Mouse (Mus musculus) heart, embryonic 13.5 days (tissue): Measurements from ENCODE around the gene Gm13199. TPM values are rescaled to one million over a fixed set of nuclear protein-coding genes. Genes with fewer than 3 reads are reported as not detected.

Source experiments
- ATAC-seq: fragments of 200-750 bp; cut with Nextera tagmentation; 2 replicates; pipeline ENCODE4 v1.8.0; 2017; ENCODE audit warnings: moderate TSS enrichment; ENCODE audit not compliant: insufficient number of reproducible peaks, low FRiP score, low TSS enrichment; ENCODE audit errors: extremely low read depth
- H3K27ac ChIP-seq: fragments of 300-500 bp; sonication (generic); replicated peaks from 2 replicates; pipeline ENCODE4 v1.5.1; 2015; ENCODE audit warnings: moderate library complexity, mild to moderate bottlenecking, inconsistent platforms
- H3K27me3 ChIP-seq: fragments of 300-500 bp; sonication (generic); replicated peaks from 2 replicates; pipeline ENCODE4 v1.6.1; 2015; ENCODE audit warnings: mild to moderate bottlenecking, inconsistent platforms
- H3K36me3 ChIP-seq: fragments of 300-500 bp; sonication (generic); 2 replicates; pipeline ENCODE4 v1.6.1; 2015; ENCODE audit warnings: mild to moderate bottlenecking, inconsistent platforms
- H3K4me1 ChIP-seq: fragments of 300-500 bp; sonication (generic); 2 replicates; pipeline ENCODE4 v1.6.1; 2015; ENCODE audit warnings: inconsistent platforms
- H3K4me2 ChIP-seq: fragments of 300-500 bp; sonication (generic); 2 replicates; pipeline ENCODE4 v1.6.1; 2015; ENCODE audit warnings: inconsistent platforms, mild to moderate bottlenecking, moderate library complexity
- H3K4me3 ChIP-seq: fragments of 300-500 bp; sonication (generic); 2 replicates; pipeline ENCODE4 v1.5.1; 2015; ENCODE audit warnings: moderate library complexity, mild to moderate bottlenecking, inconsistent platforms
- H3K9ac ChIP-seq: fragments of 300-500 bp; sonication (generic); 2 replicates; pipeline ENCODE4 v1.6.1; 2015; ENCODE audit warnings: inconsistent platforms, mild to moderate bottlenecking, moderate library complexity
- H3K9me3 ChIP-seq: fragments of 300-500 bp; sonication (generic); 2 replicates; pipeline ENCODE4 v1.6.1; 2016; ENCODE audit warnings: inconsistent platforms
- WGBS: fragments of 180-500 bp; shearing (Covaris S2); methylation state at CpG from one replicate; pipeline ENCODE4 v1.1.7; 2015; ENCODE audit warnings: mixed read lengths; 5-methylcytosine and 5-hydroxymethylcytosine counted together
- polyA plus RNA-seq: library from polyadenylated mRNA; unstranded; fragments of >200 nt; fragmentation: Nextera tagmentation; extraction: Ambion mirVana; gene quantifications from 2 replicates; pipeline ENCODE4 v1.2.1, GENCODE M21; 2015

Gene Gm13199
- polyA plus RNA-seq, 1 experiment from 2014 or later, result 0.44 TPM

DNA sequence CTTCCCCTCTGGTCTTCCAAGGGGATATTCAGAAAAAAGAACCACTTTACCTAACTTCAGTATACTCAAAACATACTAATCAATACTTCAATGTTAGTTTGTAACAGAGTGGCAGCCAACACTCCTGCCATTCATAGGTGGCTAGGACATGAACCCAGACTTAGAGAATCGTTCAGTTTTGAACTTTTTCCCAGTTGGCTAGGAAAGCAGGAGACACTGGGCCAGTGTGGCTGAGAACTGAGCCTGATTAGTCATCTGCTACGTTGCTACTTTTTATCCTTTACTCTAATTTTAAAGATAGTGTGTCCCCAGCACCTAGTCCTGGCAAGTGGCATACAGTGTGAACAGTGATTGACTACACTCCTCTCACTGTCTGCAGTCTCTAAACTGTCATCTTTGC, 4.9 kb upstream of the Gm13199 start:
- Histone ChIP-seq H3K9me3 (no peaks in the 10 kb centered on the region), H3K27ac (no peak overlapping the region), H3K4me3 (no peak overlapping the region), H3K4me1 (no peaks in the 10 kb centered on the region), H3K9ac (no peak overlapping the region), H3K36me3 (peaks cover 88% of the 10 kb centered on the region), H3K27me3 (no peaks in the 10 kb centered on the region), H3K4me2 (no peak overlapping the region)
- ATAC-seq, result no peak
- 74% methylated on average over 2 of the region's 2 CpGs for WGBS

DNA sequence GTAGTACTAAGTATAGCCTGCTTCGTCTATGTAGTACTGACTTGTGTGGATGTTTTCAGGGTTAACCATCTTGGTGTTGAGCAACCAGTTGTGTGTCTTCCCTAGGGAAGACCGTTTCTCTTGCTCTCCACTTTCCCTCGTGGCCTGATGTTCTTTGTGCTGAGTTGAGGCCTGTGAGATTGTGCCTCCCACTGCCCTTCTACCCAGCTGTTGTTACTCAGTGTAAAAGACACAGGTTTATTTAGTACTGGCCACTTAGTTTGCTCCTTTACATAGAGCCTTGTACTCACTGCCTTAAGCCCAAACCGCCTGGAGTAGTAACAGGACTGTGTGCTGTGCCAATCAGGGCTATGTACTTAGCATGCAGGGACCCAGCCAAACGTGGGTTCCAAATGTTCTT, 10.9 kb downstream of the Gm13199 start:
- Histone ChIP-seq H3K4me2 (no peak overlapping the region), H3K36me3 (peaks cover 46% of the 10 kb centered on the region), H3K27ac (no peak overlapping the region), H3K27me3 (no peaks in the 10 kb centered on the region), H3K9me3 (no peaks in the 10 kb centered on the region), H3K4me3 (no peak overlapping the region), H3K4me1 (peaks cover 2% of the 10 kb centered on the region; the same call in 1 of the 2 replicates), H3K9ac (no peak overlapping the region)
- 71% methylated on average over 5 of the region's 5 CpGs for WGBS
- ATAC-seq, result no peak

DNA sequence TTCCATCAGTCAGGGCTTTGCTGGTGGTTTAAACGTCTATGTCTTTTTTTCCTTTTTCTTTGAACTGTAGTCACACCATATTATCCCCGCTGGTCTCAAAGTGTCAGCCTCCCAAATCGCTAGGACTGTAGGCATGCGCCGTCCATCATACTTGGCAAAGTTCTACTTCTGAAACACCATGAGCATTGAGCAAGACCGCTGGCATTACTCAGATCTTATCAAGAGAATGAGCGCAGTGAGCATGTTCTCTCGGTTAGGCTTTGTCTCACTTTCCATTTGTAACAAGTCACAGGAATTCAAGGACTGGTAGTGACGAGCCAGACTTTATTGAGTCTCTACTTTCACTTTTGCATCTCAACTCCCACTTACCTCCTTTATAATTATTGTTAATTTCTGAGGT, 11.6 kb downstream of the Gm13199 start:
- Histone ChIP-seq H3K4me1 (peaks cover 9% of the 10 kb centered on the region), H3K9ac (no peak overlapping the region), H3K36me3 (peaks cover 42% of the 10 kb centered on the region), H3K27me3 (no peaks in the 10 kb centered on the region), H3K4me2 (no peak overlapping the region), H3K9me3 (no peaks in the 10 kb centered on the region), H3K4me3 (no peak overlapping the region), H3K27ac (no peak overlapping the region)
- 84% methylated on average over 9 of the region's 9 CpGs for WGBS
- ATAC-seq, result no peak

DNA sequence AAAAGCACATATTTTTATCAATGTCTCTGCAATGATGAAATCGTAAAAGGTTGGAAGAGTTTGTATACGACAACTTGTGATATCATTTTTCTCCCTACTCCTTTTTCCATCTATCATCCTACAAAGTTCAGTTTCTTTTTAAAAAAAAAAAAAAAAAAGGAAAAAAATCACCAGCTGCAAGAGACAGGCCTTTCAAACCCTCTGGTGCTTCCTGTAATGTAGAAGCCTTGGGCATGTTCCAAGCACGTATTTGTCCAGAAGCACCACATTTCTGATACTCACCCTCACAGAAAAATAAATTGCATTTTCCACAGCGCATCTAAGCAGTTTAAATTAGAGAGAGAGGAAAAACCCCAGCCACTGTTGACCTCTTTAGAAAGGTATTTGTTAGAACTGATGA, 16.9 kb downstream of the Gm13199 start:
- no peaks in the 10 kb centered on the region for H3K27me3 ChIP-seq
- peaks cover 32% of the 10 kb centered on the region for H3K36me3 ChIP-seq
- ATAC-seq, result no peak
- H3K4me2 ChIP-seq, result peak overlapping the region; percentile 78
- WGBS, result 22% methylated on average over 4 of the region's 4 CpGs
- H3K9me3 ChIP-seq, result no peaks in the 10 kb centered on the region
- peak overlapping the region; percentile 89 for H3K4me3 ChIP-seq
- H3K4me1 ChIP-seq, result peaks cover 17% of the 10 kb centered on the region
- no peak overlapping the region for H3K27ac ChIP-seq
- peak overlapping the region; percentile 93 for H3K9ac ChIP-seq

DNA sequence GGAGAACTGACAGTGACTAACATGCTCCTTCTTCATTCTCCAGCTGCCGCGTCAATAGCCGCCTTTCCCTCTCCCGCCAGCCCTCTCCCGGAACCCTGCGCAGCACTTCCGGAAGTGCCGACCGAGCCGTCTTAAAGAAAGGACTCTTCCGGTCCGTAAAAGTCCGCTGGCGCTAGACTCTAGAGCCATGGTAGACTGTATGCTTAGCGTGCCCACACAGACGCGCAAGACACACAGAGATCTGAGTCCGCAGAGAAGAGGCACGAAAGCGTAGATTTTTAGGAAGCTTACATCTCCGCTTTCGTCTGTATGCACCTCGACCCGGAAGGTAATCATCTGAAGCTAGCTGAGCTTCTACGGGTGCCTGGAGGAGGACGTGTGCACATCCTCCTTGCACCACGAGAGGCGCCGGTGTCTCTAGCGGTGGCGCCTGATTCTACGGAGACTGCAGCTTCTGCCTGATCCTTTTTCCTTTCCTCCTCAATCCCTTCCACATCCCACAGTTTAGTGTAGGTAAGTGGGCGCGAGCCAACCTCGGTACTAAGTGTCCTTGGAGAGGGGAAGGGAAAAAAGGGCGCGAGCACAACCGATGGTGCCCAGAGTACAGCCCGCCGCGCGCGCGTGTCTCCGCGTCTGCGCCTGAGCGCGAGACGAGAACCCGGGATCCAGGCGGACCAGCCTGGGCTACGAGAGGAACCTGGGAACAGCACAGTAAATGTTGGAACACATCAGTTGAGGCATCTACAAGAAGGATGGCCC, 17.7 kb downstream of the Gm13199 start, which contains the start of the genes Nudt5 and Cdc123:
Nudt5 (plus strand) TSS at position 147 of the 759 bp plus-strand sequence.
Cdc123 (minus strand) TSS at position 292 of the 759 bp plus-strand sequence.
- peak; percentile 75 for ATAC-seq
- H3K27ac ChIP-seq, result peak within 1 kb of the TSS; percentile 89

DNA sequence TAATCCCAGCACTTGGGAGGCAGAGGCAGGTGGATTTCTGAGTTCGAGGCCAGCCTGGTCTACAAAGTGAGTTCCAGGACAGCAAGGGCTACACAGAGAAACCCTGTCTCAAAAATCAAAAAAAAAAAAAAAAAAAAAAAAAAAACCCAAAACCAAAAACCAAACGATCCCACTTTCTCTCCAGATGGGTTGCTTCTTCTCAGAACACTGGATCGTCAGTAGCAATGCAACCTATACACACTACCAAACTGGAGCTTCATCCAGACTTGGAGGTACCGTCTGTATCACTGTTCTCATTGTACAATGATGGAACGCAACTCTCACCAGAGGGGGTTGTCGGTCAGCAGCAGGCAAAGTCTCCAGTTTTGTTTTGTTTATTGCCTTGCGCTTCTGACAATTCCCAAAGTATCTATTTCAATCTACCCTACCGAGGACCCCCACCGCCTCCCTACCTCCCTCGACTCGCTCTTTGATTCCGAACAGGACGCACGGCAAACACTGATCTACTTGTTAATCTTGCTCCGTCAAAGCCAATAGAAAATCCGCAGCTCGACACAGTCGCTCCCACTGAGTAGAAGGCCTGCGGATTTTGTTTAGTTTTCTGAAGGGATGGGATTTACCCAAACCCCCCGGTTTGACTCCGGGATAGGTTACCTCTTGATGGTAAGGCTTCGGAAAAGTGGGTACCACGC, 18.4 kb downstream of the Gm13199 start:
- Histone ChIP-seq H3K4me2 (peak overlapping the region; percentile 78), H3K9me3 (no peaks in the 10 kb centered on the region), H3K27me3 (no peaks in the 10 kb centered on the region), H3K4me3 (peak overlapping the region; percentile 89), H3K9ac (peak overlapping the region; percentile 93), H3K27ac (peak overlapping the region; percentile 89), H3K36me3 (peaks cover 39% of the 10 kb centered on the region), H3K4me1 (peaks cover 17% of the 10 kb centered on the region)
- WGBS, result 4% methylated on average over 23 of the region's 23 CpGs
- no peak for ATAC-seq

More for the DNA sequence above, 17.7 kb downstream of the Gm13199 start, which contains the start of the genes Nudt5 and Cdc123:
- Histone ChIP-seq H3K9ac (peak within 1 kb of the TSS; percentile 93), H3K9me3 (no peaks in the 10 kb centered on the region), H3K4me2 (peak within 1 kb of the TSS; percentile 78), H3K36me3 (peaks cover 33% of the 10 kb centered on the region), H3K4me3 (peak within 1 kb of the TSS; percentile 89), H3K4me1 (peaks cover 17% of the 10 kb centered on the region), H3K27me3 (no peaks in the 10 kb centered on the region)
- WGBS, result under 1% methylated on average over 53 of the region's 53 CpGs

DNA sequence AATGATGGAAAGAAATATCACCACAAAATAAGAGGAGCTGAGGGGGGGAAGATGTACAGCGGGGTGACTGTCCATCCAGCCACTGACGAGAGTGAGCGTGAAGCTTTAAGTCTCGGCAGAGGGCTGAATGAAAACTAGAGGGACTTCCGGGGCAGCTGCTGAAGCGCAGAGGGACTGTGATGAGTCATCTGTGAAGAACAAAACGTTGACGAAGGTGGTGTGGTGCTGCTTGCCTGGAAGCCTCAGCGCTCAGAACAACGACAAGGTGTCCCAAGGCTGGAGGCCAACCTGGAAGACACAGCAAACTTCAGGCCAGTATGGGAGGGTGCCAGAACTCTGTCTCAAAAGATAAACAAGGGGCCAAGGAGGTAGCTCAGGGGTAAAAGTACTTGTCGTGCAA, 21.9 kb downstream of the Gm13199 start:
- ATAC-seq, result no peak

DNA sequence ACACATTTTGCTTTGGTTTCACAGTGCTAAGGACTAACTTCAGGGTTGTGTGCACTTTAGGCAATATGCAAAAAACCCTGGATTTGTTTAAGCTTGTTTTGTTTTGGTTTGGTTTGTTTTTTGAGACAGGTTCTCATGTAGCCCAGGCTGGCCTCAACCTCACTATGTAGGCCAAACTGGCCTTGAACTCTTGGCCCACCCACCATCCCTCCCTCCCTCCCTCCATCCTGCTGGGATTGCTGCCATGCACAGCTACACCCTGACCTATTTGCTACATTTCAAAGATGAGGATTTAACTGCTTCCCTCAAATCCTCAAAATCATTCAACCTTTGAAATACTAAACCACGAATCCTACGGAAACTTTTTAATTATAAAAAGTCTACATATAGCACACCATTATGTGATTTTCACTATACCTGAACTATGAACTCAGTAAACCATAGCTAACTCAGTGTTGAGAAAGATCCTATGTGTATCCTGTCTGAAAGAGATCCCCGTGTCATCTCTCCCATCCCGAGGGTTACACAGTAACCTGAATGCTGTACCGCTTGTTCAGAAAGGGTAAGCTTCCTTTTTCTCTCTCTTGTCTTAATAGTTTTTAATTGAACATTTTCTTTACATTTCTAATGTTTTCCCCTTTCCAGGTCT, 37.3 kb downstream of the Gm13199 start:
- WGBS, result 91% methylated on average over 5 of the region's 5 CpGs
- H3K4me3 ChIP-seq, result no peak overlapping the region
- ATAC-seq, result no peak
- H3K4me1 ChIP-seq, result no peaks in the 10 kb centered on the region
- no peak overlapping the region for H3K4me2 ChIP-seq
- no peaks in the 10 kb centered on the region for H3K27me3 ChIP-seq
- H3K9me3 ChIP-seq, result no peaks in the 10 kb centered on the region
- H3K9ac ChIP-seq, result no peak overlapping the region
- H3K27ac ChIP-seq, result no peak overlapping the region
- peaks cover 62% of the 10 kb centered on the region for H3K36me3 ChIP-seq

More for the DNA sequence above, 21.9 kb downstream of the Gm13199 start:
- Histone ChIP-seq H3K4me3 (no peak overlapping the region), H3K4me1 (peaks cover 5% of the 10 kb centered on the region), H3K4me2 (no peak overlapping the region), H3K9ac (no peak overlapping the region), H3K36me3 (peaks cover 59% of the 10 kb centered on the region), H3K27me3 (no peaks in the 10 kb centered on the region), H3K9me3 (no peaks in the 10 kb centered on the region), H3K27ac (no peak overlapping the region)
- 94% methylated on average over 11 of the region's 11 CpGs for WGBS

DNA sequence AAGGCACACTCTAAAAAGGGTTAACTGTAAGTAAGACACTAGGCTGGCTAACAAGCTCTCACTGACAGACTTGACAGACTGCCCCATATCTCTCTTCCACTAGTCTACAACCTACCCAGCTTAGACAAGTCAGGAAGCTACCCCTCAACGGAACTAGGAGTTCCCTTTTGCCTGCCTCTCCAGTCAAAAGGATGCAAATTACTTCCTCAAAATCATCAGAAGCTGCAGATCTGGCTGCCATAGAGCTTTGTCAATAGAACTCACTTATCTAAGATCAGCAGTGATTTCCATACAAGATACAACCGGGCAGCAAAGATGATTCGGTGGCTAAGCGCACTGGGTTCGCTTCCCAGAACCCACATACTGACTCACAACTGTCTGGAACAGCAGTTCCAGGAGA, 38.0 kb downstream of the Gm13199 start:
- no peaks in the 10 kb centered on the region for H3K4me1 ChIP-seq
- no peaks in the 10 kb centered on the region for H3K9me3 ChIP-seq
- peaks cover 63% of the 10 kb centered on the region for H3K36me3 ChIP-seq
- no peak overlapping the region for H3K27ac ChIP-seq
- 74% methylated on average over 5 of the region's 5 CpGs for whole genome bisulfite sequencing
- H3K4me2 ChIP-seq, result no peak overlapping the region
- ATAC-seq, result no peak
- H3K9ac ChIP-seq, result no peak overlapping the region
- H3K4me3 ChIP-seq, result no peak overlapping the region
- H3K27me3 ChIP-seq, result no peaks in the 10 kb centered on the region

DNA sequence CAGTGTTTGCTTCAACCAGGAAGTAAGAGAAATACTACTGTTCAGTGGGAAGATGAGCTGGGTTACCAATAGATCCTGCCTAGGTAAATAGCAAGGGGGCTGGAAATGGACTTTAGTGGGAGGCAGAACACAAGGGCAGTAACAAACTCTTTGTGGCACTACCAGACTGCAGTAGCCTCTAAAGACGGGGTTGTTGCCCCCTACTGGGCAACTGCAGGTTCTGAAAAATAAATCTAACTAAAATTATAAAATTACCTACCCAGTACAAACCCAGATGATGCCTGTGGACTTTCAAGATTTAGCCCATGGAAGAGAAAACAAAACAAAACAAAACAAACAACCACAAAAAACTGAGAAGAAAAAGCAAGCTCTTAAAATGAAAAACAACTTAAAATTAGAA, 38.5 kb downstream of the Gm13199 start:
- H3K36me3 ChIP-seq, result peaks cover 68% of the 10 kb centered on the region
- no peak for ATAC-seq
- no peak overlapping the region for H3K27ac ChIP-seq

DNA sequence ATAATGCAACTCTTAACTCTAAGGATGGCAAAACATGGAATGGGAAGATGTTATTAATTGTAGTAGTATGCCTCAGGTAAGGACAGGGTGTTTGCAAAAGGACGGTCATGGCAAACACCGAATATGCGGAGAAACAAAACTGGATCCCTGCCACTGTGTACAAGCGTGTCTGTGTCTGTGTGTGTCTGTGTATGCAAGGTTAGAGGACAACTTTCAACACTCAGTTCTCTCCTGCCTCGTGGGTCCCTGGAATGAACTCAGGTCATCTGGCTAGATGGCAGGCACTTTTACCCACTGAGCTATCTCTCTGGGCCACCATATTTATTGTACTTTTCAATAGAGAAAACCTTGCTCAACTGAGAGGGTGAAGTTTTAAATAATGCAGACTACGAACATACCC, 40.3 kb downstream of the Gm13199 start:
- 92% methylated on average over 6 of the region's 6 CpGs for WGBS
- peaks cover 76% of the 10 kb centered on the region for H3K36me3 ChIP-seq
- no peak overlapping the region for H3K4me3 ChIP-seq
- no peak for ATAC-seq
- no peak overlapping the region for H3K4me2 ChIP-seq
- no peaks in the 10 kb centered on the region for H3K27me3 ChIP-seq
- no peaks in the 10 kb centered on the region for H3K9me3 ChIP-seq
- H3K27ac ChIP-seq, result no peak overlapping the region
- no peak overlapping the region for H3K9ac ChIP-seq
- H3K4me1 ChIP-seq, result no peaks in the 10 kb centered on the region

More for the DNA sequence above, 38.5 kb downstream of the Gm13199 start:
- Histone ChIP-seq H3K4me1 (no peaks in the 10 kb centered on the region), H3K4me3 (no peak overlapping the region), H3K4me2 (no peak overlapping the region), H3K9me3 (no peaks in the 10 kb centered on the region), H3K27me3 (no peaks in the 10 kb centered on the region), H3K9ac (no peak overlapping the region)
- 22% methylated on average over 1 of the region's 1 CpGs for WGBS
